Mouse (Mus musculus) megakaryocyte, adult 5-6 weeks (primary cell): ENCODE results near the gene Rnf224. TPM values are rescaled to one million over a fixed set of nuclear protein-coding genes. Genes with fewer than 3 reads are reported as not detected.

Source experiments
- ATAC-seq: 2 replicates; pipeline ENCODE4 v1.8.0; 2016; ENCODE audit warnings: mild to moderate bottlenecking, inconsistent platforms; ENCODE audit not compliant: poor library complexity, severe bottlenecking
- total RNA-seq, 2 experiments: library from RNA; stranded (forward) in 1 of 2; stranded (reverse) in 1 of 2; fragments of 153-499, 151-499 nt in 1 of 2; fragments of 221-1000, 200-1000 nt in 1 of 2; gene quantifications; 2 replicates each; pipeline versions ENCODE4 v1.2.3 to v1.2.4; 2015 to 2017

The Rnf224 gene
- total RNA-seq, 2 experiments from 2014 or later, result not detected

DNA sequence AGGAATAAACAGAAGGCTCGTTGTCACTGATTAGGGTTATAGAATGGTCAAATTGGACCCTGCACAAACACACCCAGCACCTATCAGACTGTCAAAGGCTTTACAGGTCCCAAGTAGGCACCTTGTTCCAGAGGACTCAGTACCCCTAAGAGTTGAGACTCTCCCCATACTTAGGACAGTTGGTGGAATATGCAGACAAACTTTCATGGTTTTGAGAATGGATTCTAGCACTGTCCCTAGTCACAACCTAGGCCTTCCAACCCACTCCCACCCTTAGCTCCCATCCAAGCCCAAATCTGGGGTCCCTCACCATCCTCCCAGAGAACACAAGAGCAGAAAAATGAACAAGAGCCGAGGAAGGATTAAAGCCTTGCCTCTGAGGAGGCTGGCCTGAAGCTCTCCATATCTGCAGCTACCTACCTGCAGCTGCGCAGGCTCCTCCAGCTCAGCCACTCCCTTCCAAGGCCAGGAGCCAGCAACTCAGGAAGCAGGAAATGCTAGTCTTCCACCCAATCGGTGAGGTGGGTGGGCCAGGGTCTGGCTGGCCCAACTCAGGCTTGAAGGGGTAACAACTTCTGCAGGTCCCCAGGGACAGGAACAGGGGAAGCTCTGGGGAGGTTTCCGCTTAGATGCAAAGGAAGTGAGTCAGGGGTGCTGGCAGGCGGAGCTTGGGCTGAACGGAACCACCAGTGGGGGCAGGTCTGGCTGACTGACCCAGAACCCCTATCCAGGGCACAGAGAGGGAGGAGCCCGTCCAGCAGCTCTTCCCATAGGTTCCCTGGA is 40.2 kb downstream of the Rnf224 start, which contains the start of gene Tor4a:
TSS of gene Tor4a (minus strand) at position 715 of the 783 bp plus-strand sequence.
- ATAC-seq, result peak; percentile 63

GRCm38 (mm10) chr2:25195211-25196156 is 41.1 kb downstream of the Rnf224 start:
- peak; percentile 41 for ATAC-seq

DNA sequence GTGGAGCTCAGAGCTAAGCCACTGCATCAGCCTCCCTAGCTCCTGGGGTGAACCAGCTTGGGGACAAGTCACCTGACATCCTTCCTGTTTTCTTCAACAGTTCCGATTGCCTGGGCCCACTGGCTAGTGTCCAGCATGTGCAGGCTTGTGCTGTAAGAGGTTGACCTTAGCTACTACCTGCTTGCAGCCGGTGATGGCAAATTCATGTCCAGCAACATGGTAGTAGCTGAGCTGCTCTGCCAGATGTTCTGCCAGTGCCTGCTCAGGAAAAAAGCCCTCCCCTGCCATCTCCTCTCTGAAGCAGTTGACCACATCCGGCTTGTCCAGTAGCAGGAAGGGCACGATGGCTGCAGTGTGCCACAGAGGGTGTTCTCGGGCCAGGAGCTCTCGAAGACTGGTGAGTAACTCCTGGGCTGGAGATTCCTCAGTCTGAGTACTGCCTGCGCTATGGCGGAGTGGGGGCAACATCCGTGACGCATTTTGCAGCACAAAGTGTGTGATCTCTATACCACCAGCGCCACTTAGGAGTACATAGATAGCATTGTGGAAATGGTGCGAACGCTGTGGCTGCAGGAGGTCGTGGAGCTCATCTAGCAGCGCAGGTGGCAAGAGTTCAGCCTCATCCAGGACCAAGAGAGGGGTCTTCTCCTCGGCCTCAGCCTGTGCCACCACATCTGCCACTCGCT is 42.0 kb downstream of the Rnf224 start:
- ATAC-seq, result peak; percentile 51

- ATAC-seq, result no peak
Measured at GRCm38 (mm10) chr2:25194006-25194405, 42.6 kb downstream of the Rnf224 start.

GRCm38 (mm10) chr2:25193330-25193770 is 43.2 kb downstream of the Rnf224 start:
- ATAC-seq, result peak; percentile 44

- ATAC-seq, result no peak
Measured at GRCm38 (mm10) chr2:25187841-25188240, 48.7 kb downstream of the Rnf224 start.

DNA sequence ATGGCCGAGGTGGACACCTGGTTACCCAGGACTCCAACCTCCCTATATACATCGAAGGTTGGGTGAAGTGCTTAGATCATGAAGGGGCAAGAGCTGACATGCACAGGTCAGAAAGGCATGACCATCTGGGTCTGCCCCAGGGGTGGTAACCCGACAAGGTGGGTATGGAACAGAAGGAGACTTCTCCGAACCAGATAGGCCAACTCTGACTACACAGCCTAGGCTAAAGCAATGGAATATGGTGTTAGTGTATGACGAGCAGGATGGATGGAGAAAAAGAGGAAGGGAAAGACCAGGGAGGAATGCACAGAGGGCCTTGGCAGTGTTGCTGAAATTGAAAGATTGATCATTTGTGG is 50.0 kb downstream of the Rnf224 start:
- no peak for ATAC-seq

DNA sequence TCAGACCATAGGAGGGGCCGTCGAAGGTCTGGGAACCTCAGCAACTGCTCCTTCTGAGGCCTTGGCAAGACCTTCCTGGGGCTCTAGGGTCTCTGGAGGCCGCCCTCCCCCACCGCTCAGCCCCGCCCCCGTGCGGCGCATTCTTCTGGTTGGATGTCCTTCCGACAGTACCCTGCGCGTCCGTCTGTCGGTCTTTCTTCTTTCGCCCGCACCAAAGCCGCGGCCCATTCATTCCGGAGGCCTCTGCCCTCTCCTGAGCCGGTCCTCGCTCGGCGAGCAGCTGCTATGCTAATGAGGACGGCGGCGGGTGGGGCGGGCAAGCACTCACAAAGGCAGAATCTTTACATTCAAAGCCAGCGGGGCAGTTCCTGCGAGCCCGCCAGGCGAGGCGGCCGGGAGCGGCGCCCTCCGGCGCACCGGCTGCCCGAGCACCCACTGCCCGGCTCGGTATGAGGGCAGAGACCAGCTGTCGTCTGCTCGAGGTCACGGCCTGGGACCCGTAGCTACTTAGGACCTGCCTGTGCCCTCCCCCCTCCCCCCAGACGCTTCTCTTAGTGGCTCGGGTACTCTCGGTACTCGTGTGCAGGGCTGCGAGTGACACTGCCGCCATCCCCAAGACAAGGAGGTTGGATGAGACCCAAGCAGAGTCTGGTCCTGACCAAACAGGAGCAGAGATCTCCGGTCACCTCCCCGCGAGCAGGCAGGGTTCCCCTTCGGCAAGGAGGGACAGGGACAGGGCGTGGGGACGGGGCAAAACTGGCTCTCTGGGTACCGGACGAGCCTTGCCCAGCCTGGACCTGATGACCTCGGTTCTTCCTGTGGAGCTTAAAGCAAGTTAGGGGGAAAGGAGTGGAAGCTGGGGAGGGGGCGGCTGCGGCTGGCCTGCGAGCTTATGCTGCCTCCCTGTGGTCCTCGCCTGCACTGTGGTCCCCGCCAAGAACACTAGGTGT is 50.7 kb downstream of the Rnf224 start:
- ATAC-seq, result peak; percentile 33

- ATAC-seq, result no peak
Measured at GRCm38 (mm10) chr2:25184496-25184895, 52.1 kb downstream of the Rnf224 start.

Other genes with a start within 250 kb of the Rnf224 start
Only the 30 nearest of the 31 such genes appear.
- gene Nsmf, start 182.4 kb downstream of the Rnf224 start, total RNA-seq (2015), result 6.0 and 6.9 TPM in 2 replicates
- 6.4 and 10.8 TPM in 2 replicates for gene Nsmf, start 182.4 kb downstream of the Rnf224 start, total RNA-seq (2017)
- not detected in 2 replicates for gene Entpd8, start 156.5 kb downstream of the Rnf224 start, total RNA-seq (2015)
- gene Entpd8, start 156.5 kb downstream of the Rnf224 start, total RNA-seq (2017), result not detected in 2 replicates
- not detected in 2 replicates for gene Noxa1, start 141.6 kb downstream of the Rnf224 start, total RNA-seq (2015)
- gene Noxa1, start 141.6 kb downstream of the Rnf224 start, total RNA-seq (2017), result not detected in 2 replicates
- gene Nrarp, start 56.0 kb downstream of the Rnf224 start, total RNA-seq (2015), result 1.1 TPM in 1 of 2 replicates, not detected in the other
- gene Nrarp, start 56.0 kb downstream of the Rnf224 start, total RNA-seq (2017), result 0.22 and 0.28 TPM in 2 replicates
- 17.4 and 19.7 TPM in 2 replicates for gene Tor4a, start 39.9 kb downstream of the Rnf224 start, total RNA-seq (2015)
- 25.1 and 29.6 TPM in 2 replicates for gene Tor4a, start 39.9 kb downstream of the Rnf224 start, total RNA-seq (2017)
- gene Nelfb, start 25.3 kb downstream of the Rnf224 start, total RNA-seq (2015), result 21.4 and 23.8 TPM in 2 replicates
- 30.1 and 36.5 TPM in 2 replicates for gene Nelfb, start 25.3 kb downstream of the Rnf224 start, total RNA-seq (2017)
- not detected in 2 replicates for gene Stpg3, start 22.1 kb downstream of the Rnf224 start, total RNA-seq (2015)
- gene Stpg3, start 22.1 kb downstream of the Rnf224 start, total RNA-seq (2017), result not detected in 2 replicates
- gene Fam166a, start 18.0 kb downstream of the Rnf224 start, total RNA-seq (2015), result 0.20 and 0.57 TPM in 2 replicates
- gene Fam166a, start 18.0 kb downstream of the Rnf224 start, total RNA-seq (2017), result not detected in 2 replicates
- gene Tubb4b, start 12.1 kb downstream of the Rnf224 start, total RNA-seq (2015), result 269 and 285 TPM in 2 replicates
- 371 and 385 TPM in 2 replicates for gene Tubb4b, start 12.1 kb downstream of the Rnf224 start, total RNA-seq (2017)
- not detected in 2 replicates for gene Slc34a3, start 2.4 kb downstream of the Rnf224 start, total RNA-seq (2015)
- gene Slc34a3, start 2.4 kb downstream of the Rnf224 start, total RNA-seq (2017), result not detected in 2 replicates
- gene Rnf208, start 5.5 kb upstream of the Rnf224 start, total RNA-seq (2015), result 0.14 TPM in 1 of 2 replicates, not detected in the other
- gene Rnf208, start 5.5 kb upstream of the Rnf224 start, total RNA-seq (2017), result not detected in 2 replicates
- not detected in 2 replicates for gene Cysrt1, start 5.7 kb upstream of the Rnf224 start, total RNA-seq (2015)
- gene Cysrt1, start 5.7 kb upstream of the Rnf224 start, total RNA-seq (2017), result not detected in 2 replicates
- 4.7 TPM in 2 replicates for gene AL732309.1, start 10.1 kb upstream of the Rnf224 start, total RNA-seq (2015)
- gene AL732309.1, start 10.1 kb upstream of the Rnf224 start, total RNA-seq (2017), result 1.7 TPM in 1 of 2 replicates, not detected in the other
- gene Tmem203, start 18.7 kb upstream of the Rnf224 start, total RNA-seq (2015), result 8.4 and 13.1 TPM in 2 replicates
- 7.4 and 10.9 TPM in 2 replicates for gene Tmem203, start 18.7 kb upstream of the Rnf224 start, total RNA-seq (2017)
- gene Tprn, start 25.8 kb upstream of the Rnf224 start, total RNA-seq (2015), result 7.5 and 10.5 TPM in 2 replicates
- 5.2 and 6.0 TPM in 2 replicates for gene Tprn, start 25.8 kb upstream of the Rnf224 start, total RNA-seq (2017)
- 159 TPM in 2 replicates for gene Ssna1, start 35.7 kb upstream of the Rnf224 start, total RNA-seq (2015)
- 61.1 and 86.0 TPM in 2 replicates for gene Ssna1, start 35.7 kb upstream of the Rnf224 start, total RNA-seq (2017)
- gene Anapc2, start 35.7 kb upstream of the Rnf224 start, total RNA-seq (2015), result 28.9 and 40.5 TPM in 2 replicates
- 25.1 and 32.1 TPM in 2 replicates for gene Anapc2, start 35.7 kb upstream of the Rnf224 start, total RNA-seq (2017)
- not detected in 2 replicates for gene Tmem210, start 51.4 kb upstream of the Rnf224 start, total RNA-seq (2015)
- not detected in 2 replicates for gene Tmem210, start 51.4 kb upstream of the Rnf224 start, total RNA-seq (2017)
- not detected in 2 replicates for gene Lrrc26, start 53.1 kb upstream of the Rnf224 start, total RNA-seq (2015)
- gene Lrrc26, start 53.1 kb upstream of the Rnf224 start, total RNA-seq (2017), result not detected in 2 replicates
- not detected in 2 replicates for gene Grin1, start 82.4 kb upstream of the Rnf224 start, total RNA-seq (2015)
- not detected in 2 replicates for gene Grin1, start 82.4 kb upstream of the Rnf224 start, total RNA-seq (2017)
- gene Man1b1, start 95.6 kb upstream of the Rnf224 start, total RNA-seq (2015), result 14.8 TPM in 2 replicates
- gene Man1b1, start 95.6 kb upstream of the Rnf224 start, total RNA-seq (2017), result 36.8 and 40.8 TPM in 2 replicates
- gene Dpp7, start 119.6 kb upstream of the Rnf224 start, total RNA-seq (2015), result 25.1 and 30.5 TPM in 2 replicates
- gene Dpp7, start 119.6 kb upstream of the Rnf224 start, total RNA-seq (2017), result 27.8 and 50.7 TPM in 2 replicates
- gene Uap1l1, start 128.9 kb upstream of the Rnf224 start, total RNA-seq (2015), result 34.4 and 36.0 TPM in 2 replicates
- gene Uap1l1, start 128.9 kb upstream of the Rnf224 start, total RNA-seq (2017), result 11.0 and 12.6 TPM in 2 replicates
- 4.9 and 5.5 TPM in 2 replicates for gene Sapcd2, start 135.5 kb upstream of the Rnf224 start, total RNA-seq (2015)
- 3.6 and 4.6 TPM in 2 replicates for gene Sapcd2, start 135.5 kb upstream of the Rnf224 start, total RNA-seq (2017)
- gene Entpd2, start 159.1 kb upstream of the Rnf224 start, total RNA-seq (2015), result not detected in 2 replicates
- gene Entpd2, start 159.1 kb upstream of the Rnf224 start, total RNA-seq (2017), result not detected in 2 replicates
- not detected in 2 replicates for gene Npdc1, start 162.6 kb upstream of the Rnf224 start, total RNA-seq (2015)
- not detected in 2 replicates for gene Npdc1, start 162.6 kb upstream of the Rnf224 start, total RNA-seq (2017)
- gene Fut7, start 186.5 kb upstream of the Rnf224 start, total RNA-seq (2015), result 10.1 and 11.6 TPM in 2 replicates
- gene Fut7, start 186.5 kb upstream of the Rnf224 start, total RNA-seq (2017), result 20.4 and 21.5 TPM in 2 replicates
- gene Abca2, start 191.9 kb upstream of the Rnf224 start, total RNA-seq (2015), result 25.5 and 33.3 TPM in 2 replicates
- 12.0 and 13.0 TPM in 2 replicates for gene Abca2, start 191.9 kb upstream of the Rnf224 start, total RNA-seq (2017)
- gene Clic3, start 220.1 kb upstream of the Rnf224 start, total RNA-seq (2015), result not detected in 2 replicates
- not detected in 2 replicates for gene Clic3, start 220.1 kb upstream of the Rnf224 start, total RNA-seq (2017)
- gene Paxx, start 224.3 kb upstream of the Rnf224 start, total RNA-seq (2015), result 36.3 and 36.5 TPM in 2 replicates
- gene Paxx, start 224.3 kb upstream of the Rnf224 start, total RNA-seq (2017), result 25.7 and 29.6 TPM in 2 replicates